Mouse (Mus musculus): ENCODE measurements around the gene Ccdc60. TPM values are rescaled to one million over a fixed set of nuclear protein-coding genes. Genes with fewer than 3 reads are reported as not detected.

The Ccdc60 gene
- polyA plus RNA-seq, 1 experiment, result 2.7 TPM

Other genes with a start within 250 kb of the Ccdc60 start
- gene Tmem233, start 205.7 kb downstream of the Ccdc60 start, polyA plus RNA-seq (2012; rRNA removed), result 0.08 and 0.09 TPM in 2 replicates
- 229 and 244 TPM in 2 replicates for gene Hspb8, start 133.9 kb upstream of the Ccdc60 start, polyA plus RNA-seq (2012; rRNA removed)

Measured in urinary bladder, adult 2 months (tissue).